Mouse (Mus musculus) lung, embryonic 16.5 days (tissue): Measurements from ENCODE around the gene Cisd3. TPM values are rescaled to one million over a fixed set of nuclear protein-coding genes. Genes with fewer than 3 reads are reported as not detected.
A peak's percentile ranks its signal among the peaks of the same experiment; 100 is the strongest.

Experiments used
- ATAC-seq: fragments of 200-750 bp; cut with Nextera tagmentation; 2 replicates; pipeline ENCODE4 v1.8.0; 2017; ENCODE audit warnings: low read depth, mild to moderate bottlenecking, moderate library complexity
- H3K27ac ChIP-seq: fragments of 300-500 bp; sonication (generic); 2 replicates; pipeline ENCODE4 v1.5.1; 2014; ENCODE audit warnings: mild to moderate bottlenecking, control low read depth, low read length
- H3K27me3 ChIP-seq: fragments of 300-500 bp; sonication (generic); 2 replicates; pipeline ENCODE4 v1.6.1; 2014; ENCODE audit warnings: low read depth, low read length, mixed read lengths; ENCODE audit not compliant: control insufficient read depth, insufficient read depth
- H3K36me3 ChIP-seq: fragments of 300-500 bp; sonication (generic); 2 replicates; pipeline ENCODE4 v1.6.1; 2014; ENCODE audit warnings: low read length; ENCODE audit not compliant: control insufficient read depth, insufficient read depth
- H3K4me1 ChIP-seq: fragments of 300-500 bp; sonication (generic); replicated peaks from 2 replicates; pipeline ENCODE4 v1.6.1; 2014; ENCODE audit warnings: low read length, mixed read lengths; ENCODE audit not compliant: control insufficient read depth, insufficient read depth
- H3K4me2 ChIP-seq: fragments of 300-500 bp; sonication (generic); 2 replicates; pipeline ENCODE4 v1.6.1; 2014; ENCODE audit warnings: low read depth, low read length, control low read depth
- H3K4me3 ChIP-seq: fragments of 300-500 bp; sonication (generic); 2 replicates; pipeline ENCODE4 v1.5.1; 2014; ENCODE audit warnings: mild to moderate bottlenecking, low read length, control low read depth
- H3K9ac ChIP-seq: fragments of 300-500 bp; sonication (generic); 2 replicates; pipeline ENCODE4 v1.6.1; 2014; ENCODE audit warnings: low read length, control low read depth
- H3K9me3 ChIP-seq: fragments of 300-500 bp; sonication (generic); 2 replicates; pipeline ENCODE4 v1.6.1; 2016; ENCODE audit warnings: low read length; ENCODE audit not compliant: control insufficient read depth
- WGBS: fragments of 180-500 bp; shearing (Covaris S2); extraction: QIAGEN DNeasy Blood & Tissue Kit; methylation state at CpG from one replicate; pipeline ENCODE4 v1.1.7; 2014; 5-methylcytosine and 5-hydroxymethylcytosine counted together
- polyA plus RNA-seq: library from polyadenylated mRNA; unstranded; fragments of >200 nt; fragmentation: Nextera tagmentation; extraction: Ambion mirVana; gene quantifications from 2 replicates; pipeline ENCODE4 v1.2.1, GENCODE M21; 2015

The Cisd3 gene
- polyA plus RNA-seq, 1 experiment from 2014 or later, result 57.5 TPM

- WGBS, result 54% methylated on average over 12 of the region's 12 CpGs
- Histone ChIP-seq H3K9ac (peak overlapping the region; percentile 40; the same call in 1 of the 2 replicates), H3K36me3 (peaks cover 21% of the 10 kb centered on the region), H3K27ac (peak overlapping the region; percentile 65), H3K4me3 (no peak overlapping the region), H3K4me1 (peaks cover 44% of the 10 kb centered on the region), H3K4me2 (0 out of 2 replicates have a peak overlapping the region, but pooled peaks have one; percentile 14), H3K9me3 (no peaks in the 10 kb centered on the region), H3K27me3 (no peaks in the 10 kb centered on the region)
- 0 out of 2 replicates have a peak, but pooled peaks have one; percentile 26 for ATAC-seq
These were observed 5.2 kb upstream of the Cisd3 start for GRCm38 (mm10) chr11:97680430-97680829.

GRCm38 (mm10) chr11:97682504-97683055, 3.0 kb upstream of the Cisd3 start:
- Histone ChIP-seq H3K4me2 (peak overlapping the region; percentile 22; the same call in 1 of the 2 replicates), H3K27me3 (no peaks in the 10 kb centered on the region), H3K9me3 (no peaks in the 10 kb centered on the region), H3K4me3 (no peak overlapping the region), H3K4me1 (peaks cover 50% of the 10 kb centered on the region), H3K27ac (peak overlapping the region; percentile 92), H3K36me3 (peaks cover 21% of the 10 kb centered on the region), H3K9ac (no peak overlapping the region)
- 53% methylated on average over 6 of the region's 6 CpGs for WGBS
- ATAC-seq, result peak; percentile 62

GRCm38 (mm10) chr11:97684063-97684680, 1.5 kb upstream of the Cisd3 start:
- Histone ChIP-seq H3K4me1 (peaks cover 50% of the 10 kb centered on the region), H3K9ac (no peak overlapping the region), H3K4me3 (no peak overlapping the region), H3K9me3 (no peaks in the 10 kb centered on the region), H3K4me2 (no peak overlapping the region), H3K27ac (peak overlapping the region; percentile 69; the same call in 1 of the 2 replicates), H3K36me3 (peaks cover 20% of the 10 kb centered on the region), H3K27me3 (no peaks in the 10 kb centered on the region)
- no peak for ATAC-seq
- 72% methylated on average over 6 of the region's 6 CpGs for whole genome bisulfite sequencing

- no peak overlapping the region for H3K9ac ChIP-seq
- no peak overlapping the region for H3K4me3 ChIP-seq
- peaks cover 15% of the 10 kb centered on the region for H3K36me3 ChIP-seq
- peak overlapping the region; percentile 69 for H3K27ac ChIP-seq
- no peak for ATAC-seq
- no peaks in the 10 kb centered on the region for H3K9me3 ChIP-seq
- peaks cover 50% of the 10 kb centered on the region for H3K4me1 ChIP-seq
- WGBS, result 28% methylated on average over 7 of the region's 7 CpGs
- no peak overlapping the region for H3K4me2 ChIP-seq
- no peaks in the 10 kb centered on the region for H3K27me3 ChIP-seq
These were observed 860 bp upstream of the Cisd3 start for GRCm38 (mm10) chr11:97684766-97685165.

GRCm38 (mm10) chr11:97686322-97686908, 789 bp downstream of the Cisd3 start:
- no peak for ATAC-seq
- 52% methylated on average over 11 of the region's 11 CpGs for WGBS
- Histone ChIP-seq H3K4me1 (peaks cover 40% of the 10 kb centered on the region), H3K27ac (peak overlapping the region; percentile 47; the same call in 1 of the 2 replicates), H3K4me3 (peak overlapping the region; percentile 43), H3K9ac (peak overlapping the region; percentile 63), H3K4me2 (peak overlapping the region; percentile 70), H3K36me3 (peaks cover 23% of the 10 kb centered on the region), H3K27me3 (no peaks in the 10 kb centered on the region), H3K9me3 (no peaks in the 10 kb centered on the region)

GRCm38 (mm10) chr11:97687061-97687460, 1.4 kb downstream of the Cisd3 start:
- Histone ChIP-seq H3K4me1 (peaks cover 34% of the 10 kb centered on the region), H3K27ac (no peak overlapping the region), H3K36me3 (peaks cover 25% of the 10 kb centered on the region), H3K4me2 (no peak overlapping the region), H3K27me3 (no peaks in the 10 kb centered on the region), H3K9ac (peak overlapping the region; percentile 63), H3K9me3 (no peaks in the 10 kb centered on the region), H3K4me3 (no peak overlapping the region; the same call in 1 of the 2 replicates)
- no peak for ATAC-seq
- WGBS, result 82% methylated on average over 3 of the region's 3 CpGs

- Histone ChIP-seq H3K27me3 (no peaks in the 10 kb centered on the region), H3K4me2 (no peak overlapping the region), H3K4me3 (no peak overlapping the region), H3K9ac (no peak overlapping the region), H3K4me1 (peaks cover 33% of the 10 kb centered on the region), H3K27ac (no peak overlapping the region), H3K36me3 (peaks cover 32% of the 10 kb centered on the region), H3K9me3 (no peaks in the 10 kb centered on the region)
- ATAC-seq, result no peak
- WGBS, result 27% methylated on average over 10 of the region's 10 CpGs
These were observed 4.2 kb downstream of the Cisd3 start for GRCm38 (mm10) chr11:97689861-97690260.

GRCm38 (mm10) chr11:97694435-97694834, 8.8 kb downstream of the Cisd3 start:
- Histone ChIP-seq H3K4me1 (peaks cover 47% of the 10 kb centered on the region), H3K4me3 (no peak overlapping the region), H3K36me3 (peaks cover 25% of the 10 kb centered on the region), H3K27me3 (no peaks in the 10 kb centered on the region), H3K9ac (no peak overlapping the region), H3K4me2 (peak overlapping the region; percentile 45), H3K9me3 (no peaks in the 10 kb centered on the region), H3K27ac (peak overlapping the region; percentile 90)
- WGBS, result 74% methylated on average over 4 of the region's 4 CpGs
- no peak for ATAC-seq
